Mouse (Mus musculus): ENCODE data around the gene H1f0.

- TF ChIP-seq CTCF (IDR thresholded peaks at IDR 0.05; ENCODE audit: low read depth), result peak; percentile 70
- TF ChIP-seq EP300 (IDR thresholded peaks at IDR 0.05; ENCODE audit: low read depth), result no peak
Measured at GRCm38 (mm10) chr15:79037913-79038328, 9.7 kb downstream of the H1f0 start.
